Mouse (Mus musculus): ENCODE measurements around the gene Ttn. TPM values are rescaled to one million over a fixed set of nuclear protein-coding genes. Genes with fewer than 3 reads are reported as not detected.

Ttn gene
- polyA plus RNA-seq, 1 experiment from 2014 or later: 706 TPM

DNA sequence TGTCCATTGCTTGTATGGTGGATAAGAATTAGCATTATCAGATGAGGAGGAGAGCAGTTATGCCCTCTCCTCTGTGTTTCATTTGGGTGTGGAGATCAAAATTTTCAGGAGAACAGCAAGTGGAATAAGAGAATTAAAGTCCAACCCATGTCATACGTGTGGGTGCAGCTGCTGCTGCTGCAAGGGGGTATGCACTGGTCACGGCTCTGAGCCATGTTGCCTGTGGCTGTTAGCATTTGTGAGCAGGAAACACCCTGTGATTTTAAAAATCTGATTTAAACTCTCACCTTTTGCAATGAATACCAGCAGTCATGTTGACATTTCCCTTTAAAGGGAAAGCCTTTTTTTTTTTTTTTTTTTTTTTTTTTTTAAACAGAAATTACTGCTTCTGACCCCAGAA is 116.8 kb downstream of the Ttn start:
- H3K4me2 ChIP-seq (ENCODE audit: low read length): no peak overlapping the region
- no peak overlapping the region for H3K4me3 ChIP-seq (ENCODE audit: control insufficient read depth in 1 of 2, insufficient read depth in 1 of 2, low read depth in 1 of 2, low read length in 2 of 2)
- WGBS: 88% methylated on average over 2 of the region's 2 CpGs
- H3K27me3 ChIP-seq (ENCODE audit: control insufficient read depth, insufficient read depth, low read length): no peaks in the 10 kb centered on the region
- no peak overlapping the region for H3K9ac ChIP-seq (ENCODE audit: low read length)
- H3K9me3 ChIP-seq (ENCODE audit: control insufficient read depth, low read length): no peaks in the 10 kb centered on the region
- no peaks in the 10 kb centered on the region for H3K4me1 ChIP-seq (ENCODE audit: control insufficient read depth in 2 of 2, insufficient read depth in 2 of 2, low read length in 2 of 2)
- H3K36me3 ChIP-seq (ENCODE audit: control insufficient read depth, insufficient read depth, low read length): peaks cover 91% of the 10 kb centered on the region
- no peak for ATAC-seq (ENCODE audit: insufficient number of reproducible peaks, insufficient read depth, low FRiP score, low read depth)
- no peak overlapping the region for H3K27ac ChIP-seq (replicated peaks in 1 of 2; ENCODE audit: control insufficient read depth in 1 of 2, insufficient read depth in 1 of 2, low read depth in 2 of 2, low read length in 2 of 2)

DNA sequence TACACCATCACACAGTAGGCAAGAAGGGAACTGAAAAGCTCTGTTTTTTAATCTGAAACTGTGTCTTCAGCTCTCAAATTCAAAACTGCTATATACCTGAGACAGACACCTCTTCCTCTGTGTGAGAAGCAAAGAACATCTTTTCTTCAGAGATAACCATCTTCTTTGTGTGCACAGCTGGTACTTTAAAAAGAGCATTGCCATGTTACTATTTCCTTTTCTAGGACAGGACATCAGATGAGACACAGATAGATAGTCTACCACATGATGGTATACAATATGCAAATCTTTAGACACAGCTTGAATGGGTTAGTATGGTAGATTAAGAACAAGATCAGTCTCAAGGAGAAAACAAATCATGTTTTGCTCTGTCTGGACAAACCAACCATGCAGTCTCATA is 121.0 kb downstream of the Ttn start:
- Histone ChIP-seq H3K27me3 (ENCODE audit: control insufficient read depth, insufficient read depth, low read length) (no peaks in the 10 kb centered on the region), H3K4me1 (ENCODE audit: control insufficient read depth in 2 of 2, insufficient read depth in 2 of 2, low read length in 2 of 2) (no peaks in the 10 kb centered on the region), H3K9me3 (ENCODE audit: control insufficient read depth, low read length) (no peaks in the 10 kb centered on the region), H3K27ac (replicated peaks in 1 of 2; ENCODE audit: control insufficient read depth in 1 of 2, insufficient read depth in 1 of 2, low read depth in 2 of 2, low read length in 2 of 2) (no peak overlapping the region), H3K9ac (ENCODE audit: low read length) (no peak overlapping the region), H3K4me3 (ENCODE audit: control insufficient read depth in 1 of 2, insufficient read depth in 1 of 2, low read depth in 1 of 2, low read length in 2 of 2) (no peak overlapping the region), H3K36me3 (ENCODE audit: control insufficient read depth, insufficient read depth, low read length) (peaks cover 98% of the 10 kb centered on the region), H3K4me2 (ENCODE audit: low read length) (no peak overlapping the region)
- ATAC-seq (ENCODE audit: insufficient number of reproducible peaks, insufficient read depth, low FRiP score, low read depth): no peak

DNA sequence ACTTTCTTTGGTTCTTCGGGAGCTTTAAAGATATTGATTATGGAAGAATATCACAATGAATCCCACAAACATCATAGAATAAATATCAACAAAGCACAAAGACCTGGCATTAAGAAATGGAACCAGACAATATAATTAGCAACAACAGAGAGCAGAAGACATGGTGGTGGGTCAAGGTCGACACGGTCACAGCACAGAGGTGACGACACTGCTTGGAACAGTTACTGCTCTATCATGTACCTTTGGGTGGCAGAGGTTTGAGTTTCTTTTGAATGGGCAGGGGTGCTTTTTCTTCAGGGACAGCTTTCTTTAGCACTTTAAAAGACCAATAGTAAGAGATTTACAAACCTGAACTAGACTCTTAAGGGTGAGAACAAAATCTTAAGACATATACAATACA is 132.3 kb downstream of the Ttn start:
- no peak for ATAC-seq (ENCODE audit: insufficient number of reproducible peaks, insufficient read depth, low FRiP score, low read depth)
- Histone ChIP-seq H3K4me3 (ENCODE audit: control insufficient read depth in 1 of 2, insufficient read depth in 1 of 2, low read depth in 1 of 2, low read length in 2 of 2) (no peak overlapping the region), H3K9me3 (ENCODE audit: control insufficient read depth, low read length) (no peaks in the 10 kb centered on the region), H3K27ac (replicated peaks in 1 of 2; ENCODE audit: control insufficient read depth in 1 of 2, insufficient read depth in 1 of 2, low read depth in 2 of 2, low read length in 2 of 2) (no peak overlapping the region), H3K9ac (ENCODE audit: low read length) (no peak overlapping the region), H3K4me2 (ENCODE audit: low read length) (no peak overlapping the region), H3K36me3 (ENCODE audit: control insufficient read depth, insufficient read depth, low read length) (peaks cover 97% of the 10 kb centered on the region), H3K27me3 (ENCODE audit: control insufficient read depth, insufficient read depth, low read length) (no peaks in the 10 kb centered on the region), H3K4me1 (ENCODE audit: control insufficient read depth in 2 of 2, insufficient read depth in 2 of 2, low read length in 2 of 2) (no peaks in the 10 kb centered on the region)
- 76% methylated on average over 4 of the region's 4 CpGs for WGBS

DNA sequence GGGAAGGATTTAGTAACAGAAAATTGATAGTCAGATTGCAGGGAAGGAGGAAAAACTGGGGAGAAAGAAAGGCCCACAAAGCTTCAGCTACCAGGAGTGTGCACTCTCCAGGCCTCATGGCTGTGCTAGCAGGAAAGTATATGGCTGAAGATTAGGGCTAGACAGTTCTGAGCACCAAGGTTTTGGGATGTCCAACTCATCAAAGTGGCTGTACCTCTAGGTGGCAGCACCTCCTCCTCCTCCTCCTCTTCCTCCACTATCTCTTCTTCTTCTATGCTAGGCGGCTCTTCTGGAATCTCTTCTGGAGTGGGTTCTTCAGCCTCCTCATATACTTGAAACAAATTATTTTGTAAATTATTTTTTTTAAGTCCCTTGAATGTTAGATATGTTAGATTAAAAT is 139.2 kb downstream of the Ttn start:
- 29% methylated on average over 1 of the region's 1 CpGs for WGBS
- no peaks in the 10 kb centered on the region for H3K27me3 ChIP-seq (ENCODE audit: control insufficient read depth, insufficient read depth, low read length)
- peaks cover 97% of the 10 kb centered on the region for H3K36me3 ChIP-seq (ENCODE audit: control insufficient read depth, insufficient read depth, low read length)

DNA sequence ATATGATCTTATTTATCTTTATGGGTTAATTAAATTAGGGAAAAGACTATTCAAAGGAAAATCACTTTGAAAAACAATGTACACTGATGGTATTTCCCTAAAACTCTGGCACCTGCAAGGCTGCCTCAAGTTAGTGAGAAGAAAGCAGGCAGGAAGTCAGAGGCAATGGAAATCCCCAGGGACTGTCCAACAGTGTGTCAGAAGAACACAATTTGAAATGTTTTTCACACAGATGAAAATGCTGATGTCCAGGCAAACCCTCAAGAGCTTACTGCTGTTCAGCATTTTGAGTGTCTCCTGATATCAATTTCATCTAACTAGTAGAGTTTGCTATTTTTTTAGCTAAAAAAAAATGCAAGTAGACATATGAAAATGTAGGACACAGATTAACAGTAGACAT is 161.9 kb downstream of the Ttn start:
- H3K36me3 ChIP-seq (ENCODE audit: control insufficient read depth, insufficient read depth, low read length): peaks cover 86% of the 10 kb centered on the region
- no peak overlapping the region for H3K9ac ChIP-seq (ENCODE audit: low read length)
- no peak overlapping the region for H3K4me3 ChIP-seq (ENCODE audit: control insufficient read depth in 1 of 2, insufficient read depth in 1 of 2, low read depth in 1 of 2, low read length in 2 of 2)
- H3K27ac ChIP-seq (replicated peaks in 1 of 2; ENCODE audit: control insufficient read depth in 1 of 2, insufficient read depth in 1 of 2, low read depth in 2 of 2, low read length in 2 of 2): no peak overlapping the region
- ATAC-seq (ENCODE audit: insufficient number of reproducible peaks, insufficient read depth, low FRiP score, low read depth): no peak
- H3K27me3 ChIP-seq (ENCODE audit: control insufficient read depth, insufficient read depth, low read length): no peaks in the 10 kb centered on the region
- no peaks in the 10 kb centered on the region for H3K4me1 ChIP-seq (ENCODE audit: control insufficient read depth in 2 of 2, insufficient read depth in 2 of 2, low read length in 2 of 2)
- no peaks in the 10 kb centered on the region for H3K9me3 ChIP-seq (ENCODE audit: control insufficient read depth, low read length)
- no peak overlapping the region for H3K4me2 ChIP-seq (ENCODE audit: low read length)

More for the DNA sequence above, 139.2 kb downstream of the Ttn start:
- Histone ChIP-seq H3K9me3 (ENCODE audit: control insufficient read depth, low read length) (no peaks in the 10 kb centered on the region), H3K4me3 (ENCODE audit: control insufficient read depth in 1 of 2, insufficient read depth in 1 of 2, low read depth in 1 of 2, low read length in 2 of 2) (no peak overlapping the region), H3K4me1 (ENCODE audit: control insufficient read depth in 2 of 2, insufficient read depth in 2 of 2, low read length in 2 of 2) (no peaks in the 10 kb centered on the region), H3K9ac (ENCODE audit: low read length) (no peak overlapping the region), H3K27ac (replicated peaks in 1 of 2; ENCODE audit: control insufficient read depth in 1 of 2, insufficient read depth in 1 of 2, low read depth in 2 of 2, low read length in 2 of 2) (no peak overlapping the region), H3K4me2 (ENCODE audit: low read length) (no peak overlapping the region)
- no peak for ATAC-seq (ENCODE audit: insufficient number of reproducible peaks, insufficient read depth, low FRiP score, low read depth)

DNA sequence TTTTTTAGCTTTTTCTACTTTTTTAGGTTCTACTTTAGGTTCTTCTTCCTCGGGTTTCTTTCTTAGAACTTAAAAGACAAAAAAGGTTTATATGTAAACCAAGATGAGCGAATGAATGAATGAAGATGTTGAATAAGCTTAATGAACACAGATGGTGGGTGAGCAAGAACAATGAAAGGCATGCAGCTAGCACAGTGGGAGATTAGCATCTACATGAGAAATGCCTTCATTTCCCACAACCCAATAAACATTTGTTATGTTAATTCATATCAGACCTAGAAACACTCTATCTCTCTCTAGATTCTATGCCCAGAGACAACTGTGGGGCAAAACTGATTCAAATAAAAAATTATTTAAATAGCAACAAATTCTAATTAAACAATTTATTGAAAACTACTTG is 164.6 kb downstream of the Ttn start:
- Histone ChIP-seq H3K9ac (ENCODE audit: low read length) (no peak overlapping the region), H3K4me3 (ENCODE audit: control insufficient read depth in 1 of 2, insufficient read depth in 1 of 2, low read depth in 1 of 2, low read length in 2 of 2) (no peak overlapping the region), H3K9me3 (ENCODE audit: control insufficient read depth, low read length) (no peaks in the 10 kb centered on the region), H3K4me1 (ENCODE audit: control insufficient read depth in 2 of 2, insufficient read depth in 2 of 2, low read length in 2 of 2) (no peaks in the 10 kb centered on the region), H3K4me2 (ENCODE audit: low read length) (no peak overlapping the region), H3K27me3 (ENCODE audit: control insufficient read depth, insufficient read depth, low read length) (no peaks in the 10 kb centered on the region), H3K36me3 (ENCODE audit: control insufficient read depth, insufficient read depth, low read length) (peaks cover 83% of the 10 kb centered on the region), H3K27ac (replicated peaks in 1 of 2; ENCODE audit: control insufficient read depth in 1 of 2, insufficient read depth in 1 of 2, low read depth in 2 of 2, low read length in 2 of 2) (no peak overlapping the region)
- WGBS: 72% methylated on average over 2 of the region's 2 CpGs
- no peak for ATAC-seq (ENCODE audit: insufficient number of reproducible peaks, insufficient read depth, low FRiP score, low read depth)

DNA sequence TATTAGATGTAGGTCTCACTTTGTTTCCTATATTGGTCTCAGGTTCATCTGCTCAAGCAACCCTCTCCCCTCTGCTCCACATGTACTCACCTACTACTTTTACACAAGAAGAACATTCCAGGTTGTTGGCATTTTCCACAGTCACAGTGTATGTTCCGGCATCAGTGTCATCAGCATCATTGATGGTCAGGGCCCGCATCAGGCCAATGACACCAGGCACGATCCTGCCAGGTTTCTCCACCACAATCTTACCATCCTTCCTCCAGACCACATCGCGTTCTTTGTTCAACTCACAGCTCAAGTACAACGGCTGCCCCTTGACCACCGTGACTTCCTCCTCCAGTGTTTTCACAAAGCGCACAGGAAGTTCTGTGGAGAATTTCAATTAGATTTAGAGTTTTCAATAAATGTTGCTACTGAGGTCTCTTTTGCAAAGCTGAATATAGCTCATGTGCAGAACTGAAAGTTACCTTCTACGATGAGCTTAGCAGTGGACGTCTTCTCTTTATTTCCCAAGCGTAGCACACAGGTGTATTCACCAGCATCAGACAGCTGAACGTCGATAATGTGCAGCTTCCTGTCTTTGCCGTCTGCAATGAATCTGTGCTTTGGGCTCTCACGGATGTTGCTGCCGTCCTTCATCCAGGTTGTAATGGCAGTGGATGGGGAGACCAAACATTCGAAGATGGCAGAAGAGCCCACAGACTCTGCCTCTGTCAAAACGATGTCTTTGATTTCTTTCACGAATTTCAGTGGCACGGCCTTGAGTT is 168.1 kb downstream of the Ttn start:
- Histone ChIP-seq H3K27ac (replicated peaks in 1 of 2; ENCODE audit: control insufficient read depth in 1 of 2, insufficient read depth in 1 of 2, low read depth in 2 of 2, low read length in 2 of 2) (no peak overlapping the region), H3K9ac (ENCODE audit: low read length) (no peak overlapping the region), H3K4me1 (ENCODE audit: control insufficient read depth in 2 of 2, insufficient read depth in 2 of 2, low read length in 2 of 2) (peaks cover 5 to 6% of the 10 kb centered on the region in 2 experiments; a peak in 3 of 4 replicates), H3K4me3 (ENCODE audit: control insufficient read depth in 1 of 2, insufficient read depth in 1 of 2, low read depth in 1 of 2, low read length in 2 of 2) (no peak overlapping the region), H3K9me3 (ENCODE audit: control insufficient read depth, low read length) (no peaks in the 10 kb centered on the region), H3K27me3 (ENCODE audit: control insufficient read depth, insufficient read depth, low read length) (no peaks in the 10 kb centered on the region), H3K4me2 (ENCODE audit: low read length) (no peak overlapping the region), H3K36me3 (ENCODE audit: control insufficient read depth, insufficient read depth, low read length) (peaks cover 89% of the 10 kb centered on the region)
- WGBS: 83% methylated on average over 20 of the region's 20 CpGs
- ATAC-seq (ENCODE audit: insufficient number of reproducible peaks, insufficient read depth, low FRiP score, low read depth): no peak

DNA sequence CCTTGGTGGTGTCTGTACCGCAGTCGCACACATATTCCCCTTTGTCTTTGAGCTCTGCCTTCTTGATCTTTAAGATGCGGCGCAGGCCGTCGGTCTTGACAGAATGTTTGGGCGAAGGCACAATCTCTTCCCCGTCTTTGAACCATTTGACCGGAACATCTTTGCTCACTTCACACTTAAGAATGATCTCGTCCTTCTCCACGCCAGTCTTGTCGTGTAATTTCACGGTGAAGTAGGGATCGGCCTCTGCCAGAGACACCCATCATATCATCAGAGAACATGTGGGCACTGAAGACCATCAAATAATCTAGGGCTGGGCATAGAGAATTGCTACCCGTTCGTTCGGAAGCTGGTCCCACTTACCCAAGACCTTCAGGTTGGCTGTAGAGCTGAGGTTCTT is 171.2 kb downstream of the Ttn start:
- Histone ChIP-seq H3K9ac (ENCODE audit: low read length) (no peak overlapping the region), H3K4me3 (ENCODE audit: control insufficient read depth in 1 of 2, insufficient read depth in 1 of 2, low read depth in 1 of 2, low read length in 2 of 2) (no peak overlapping the region), H3K9me3 (ENCODE audit: control insufficient read depth, low read length) (no peaks in the 10 kb centered on the region), H3K4me2 (ENCODE audit: low read length) (no peak overlapping the region), H3K27ac (replicated peaks in 1 of 2; ENCODE audit: control insufficient read depth in 1 of 2, insufficient read depth in 1 of 2, low read depth in 2 of 2, low read length in 2 of 2) (peak overlapping the region; percentile 44 to 50; a peak in 2 of 4 replicates), H3K36me3 (ENCODE audit: control insufficient read depth, insufficient read depth, low read length) (peaks cover 87% of the 10 kb centered on the region), H3K27me3 (ENCODE audit: control insufficient read depth, insufficient read depth, low read length) (no peaks in the 10 kb centered on the region), H3K4me1 (ENCODE audit: control insufficient read depth in 2 of 2, insufficient read depth in 2 of 2, low read length in 2 of 2) (peaks cover 10 to 13% of the 10 kb centered on the region in 2 experiments)
- 85% methylated on average over 17 of the region's 17 CpGs for WGBS
- no peak for ATAC-seq (ENCODE audit: insufficient number of reproducible peaks, insufficient read depth, low FRiP score, low read depth)
